Mouse (Mus musculus) layer of hippocampus, adult 6 months (tissue): Measurements from ENCODE around the gene Bcl9l. TPM values are rescaled to one million over a fixed set of nuclear protein-coding genes. Genes with fewer than 3 reads are reported as not detected.

Source experiments
- long read RNA-seq, 2 experiments: library from polyadenylated mRNA; unstranded; transcript quantifications; one replicate each; pipeline ENCODE4 v2.0.0; 2019 to 2020
- polyA plus RNA-seq: library from polyadenylated mRNA; unstranded; fragments of <200 nt; fragmentation: Nextera tagmentation; gene quantifications from 2 replicates; pipeline ENCODE4 v1.2.3, GENCODE M21; 2021

Bcl9l gene
- polyA plus RNA-seq, result 3.1 and 3.2 TPM in 2 replicates
- long read RNA-seq, experiment 1, partial matches to known transcripts, result 5 of 5 reads
- long read RNA-seq, experiment 1, other reads (novel, unspliced or antisense), result 0 of 5 reads
- long read RNA-seq, experiment 2, partial matches to known transcripts, result 5 of 5 reads
- long read RNA-seq, experiment 2, other reads (novel, unspliced or antisense), result 0 of 5 reads

DNA sequence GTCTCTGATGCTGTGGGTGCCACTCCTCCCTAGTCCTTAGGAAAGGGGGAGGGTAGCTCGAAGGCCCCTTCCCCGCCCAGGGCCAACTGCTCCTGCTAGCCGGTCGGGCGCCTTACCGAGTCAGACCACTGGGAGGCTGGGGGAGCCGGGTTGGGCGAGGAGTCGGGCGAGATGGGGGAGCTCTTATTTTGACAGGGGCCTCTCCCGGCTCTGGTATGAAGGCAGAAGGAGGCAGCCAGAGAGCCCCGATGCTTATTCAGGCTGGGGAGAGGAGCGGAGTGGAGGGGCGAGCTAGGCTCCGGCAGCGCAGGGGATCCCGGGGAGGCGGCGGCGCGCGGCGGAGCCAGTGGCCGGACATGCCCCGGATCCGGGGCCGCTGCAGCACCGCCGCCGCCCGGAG, at the start of gene Bcl9l:
TSS of gene Bcl9l (plus strand) at position 274 of the 400 bp plus-strand sequence.

GRCm38 (mm10) chr9:44440961-44441360, 41.7 kb upstream of the Bcl9l start, which contains the start of gene Foxr1:
Gene Foxr1, minus strand, starts transcription at chr9:44441136.

GRCm38 (mm10) chr9:44454891-44455220, 27.8 kb upstream of the Bcl9l start, which contains the start of gene Upk2:
Gene Upk2, minus strand, starts transcription at chr9:44454976.

Other genes starting within 250 kb of the Bcl9l start
- 11.8 and 12.1 TPM in 2 replicates for gene Cbl, start 248.8 kb upstream of the Bcl9l start, polyA plus RNA-seq
- gene Ccdc153, start 242.1 kb upstream of the Bcl9l start, polyA plus RNA-seq, result 14.2 and 18.1 TPM in 2 replicates
- 0.90 and 1.1 TPM in 2 replicates for gene Pdzd3, start 231.4 kb upstream of the Bcl9l start, polyA plus RNA-seq
- 6.2 and 7.2 TPM in 2 replicates for gene Nlrx1, start 214.2 kb upstream of the Bcl9l start, polyA plus RNA-seq
- gene Abcg4, start 194.2 kb upstream of the Bcl9l start, polyA plus RNA-seq, result 25.1 and 26.3 TPM in 2 replicates
- gene Hinfp, start 177.2 kb upstream of the Bcl9l start, polyA plus RNA-seq, result 2.9 and 4.2 TPM in 2 replicates
- gene C2cd2l, start 162.5 kb upstream of the Bcl9l start, polyA plus RNA-seq, result 17.9 and 19.0 TPM in 2 replicates
- 10.3 and 12.5 TPM in 2 replicates for gene Dpagt1, start 156.8 kb upstream of the Bcl9l start, polyA plus RNA-seq
- 40.3 and 56.5 TPM in 2 replicates for gene H2afx, start 148.1 kb upstream of the Bcl9l start, polyA plus RNA-seq
- gene Hmbs, start 138.6 kb upstream of the Bcl9l start, polyA plus RNA-seq, result 32.2 and 38.1 TPM in 2 replicates
- gene Vps11, start 121.2 kb upstream of the Bcl9l start, polyA plus RNA-seq, result 48.4 and 50.0 TPM in 2 replicates
- gene Hyou1, start 103.3 kb upstream of the Bcl9l start, polyA plus RNA-seq, result 19.2 and 19.5 TPM in 2 replicates
- 20.2 and 25.1 TPM in 2 replicates for gene Slc37a4, start 86.0 kb upstream of the Bcl9l start, polyA plus RNA-seq
- 2,038 and 2,060 TPM in 2 replicates for gene Rps25, start 75.7 kb upstream of the Bcl9l start, polyA plus RNA-seq
- 191 and 194 TPM in 2 replicates for gene Trappc4, start 75.2 kb upstream of the Bcl9l start, polyA plus RNA-seq
- gene Ccdc84, start 64.3 kb upstream of the Bcl9l start, polyA plus RNA-seq, result 3.3 and 3.5 TPM in 2 replicates
- not detected in 2 replicates for gene Foxr1, start 41.7 kb upstream of the Bcl9l start, polyA plus RNA-seq
- gene Upk2, start 27.8 kb upstream of the Bcl9l start, polyA plus RNA-seq, result not detected in 2 replicates
- gene Cxcr5, start 79.1 kb downstream of the Bcl9l start, polyA plus RNA-seq, result not detected in 2 replicates
- gene Ddx6, start 122.1 kb downstream of the Bcl9l start, polyA plus RNA-seq, result 18.4 and 20.2 TPM in 2 replicates
- gene Treh, start 190.4 kb downstream of the Bcl9l start, polyA plus RNA-seq, result not detected in 2 replicates